Mouse (Mus musculus) CH12.LX (cell line): Measurements from ENCODE around the gene Cercam. TPM values are rescaled to one million over a fixed set of nuclear protein-coding genes. Genes with fewer than 3 reads are reported as not detected.

Source experiments
- DNase-seq: peaks from one replicate; pipeline ENCODE4 v3.0.0-alpha.2; 2013; ENCODE audit errors: extremely low read depth
- H3K27ac ChIP-seq: 2 replicates; pipeline ENCODE4 v1.5.1; 2012; ENCODE audit warnings: low read depth, mild to moderate bottlenecking, control low read depth, moderate library complexity; ENCODE audit not compliant: insufficient read depth
- H3K27me3 ChIP-seq: replicated peaks from 2 replicates; pipeline ENCODE3; 2012; ENCODE audit warnings: inconsistent platforms
- H3K36me3 ChIP-seq, 2 experiments: replicated peaks in 1 of 2; 2 replicates each; pipeline versions ENCODE3 to v1.6.1; 2012; ENCODE audit warnings: inconsistent platforms in 1 of 2, low read length in 1 of 2, mild to moderate bottlenecking in 1 of 2, mixed read lengths in 1 of 2, moderate library complexity in 1 of 2; ENCODE audit not compliant: control insufficient read depth in 1 of 2, insufficient read depth in 1 of 2
- H3K4me1 ChIP-seq, 2 experiments: 2 replicates each; pipeline ENCODE4 v1.6.1; 2012; ENCODE audit warnings: inconsistent platforms in 1 of 2, moderate library complexity in 1 of 2; ENCODE audit not compliant: insufficient read depth in 2 of 2, control insufficient read depth in 1 of 2
- H3K4me2 ChIP-seq: 2 replicates; pipeline ENCODE4 v1.6.1; 2012; ENCODE audit warnings: low read depth, mild to moderate bottlenecking, control low read depth; ENCODE audit not compliant: poor library complexity, insufficient read depth, severe bottlenecking
- H3K4me3 ChIP-seq, 3 experiments: fragments of 150-350 bp in 1 of 3; sonication (generic) in 1 of 3; replicated peaks in 1 of 3; 2 replicates each; pipeline versions ENCODE3 to v1.5.1; 2011 to 2012; ENCODE audit warnings: low read depth in 2 of 3, low read length in 2 of 3, mild to moderate bottlenecking in 2 of 3, moderate library complexity in 2 of 3, control low read depth in 1 of 3, improper control_type of control experiment in 1 of 3, inconsistent platforms in 1 of 3, mixed read lengths in 1 of 3; ENCODE audit not compliant: poor library complexity in 1 of 3
- H3K79me2 ChIP-seq: replicated peaks from 2 replicates; pipeline ENCODE4 v1.6.1; 2012; ENCODE audit warnings: mild to moderate bottlenecking, moderate library complexity; ENCODE audit not compliant: control insufficient read depth, poor library complexity, insufficient read depth, severe bottlenecking; ENCODE audit errors: extremely low read depth
- H3K9ac ChIP-seq: 2 replicates; pipeline ENCODE4 v1.6.1; 2012; ENCODE audit warnings: low read depth, mild to moderate bottlenecking, control low read depth, moderate library complexity; ENCODE audit not compliant: insufficient read depth
- H3K9me3 ChIP-seq: replicated peaks from 2 replicates; pipeline ENCODE3; 2012; ENCODE audit warnings: low read length, inconsistent platforms, mixed read lengths
- BHLHE40 ChIP-seq: IDR thresholded peaks from 2 replicates; pipeline ENCODE4 v1.6.1; 2011; ENCODE audit warnings: mild to moderate bottlenecking, low read depth, low read length, improper control_type of control experiment
- CHD1 ChIP-seq: IDR thresholded peaks from 2 replicates; pipeline ENCODE4 v1.6.1; 2012; ENCODE audit warnings: low read depth, low read length, improper control_type of control experiment, inconsistent platforms
- ELF1 ChIP-seq: IDR thresholded peaks from 2 replicates; pipeline ENCODE4 v1.6.1; 2014; ENCODE audit warnings: low read depth, mild to moderate bottlenecking, inconsistent platforms, low read length, improper control_type of control experiment
- EP300 ChIP-seq: IDR thresholded peaks from 2 replicates; pipeline ENCODE4 v1.6.1; 2011; ENCODE audit warnings: low read length, improper control_type of control experiment
- ETS1 ChIP-seq: conservative IDR thresholded peaks from 2 replicates; pipeline ENCODE4 v1.6.1; 2012; ENCODE audit warnings: low read depth, mild to moderate bottlenecking, inconsistent platforms, low read length, improper control_type of control experiment, moderate library complexity
- HCFC1 ChIP-seq: IDR thresholded peaks from 2 replicates; pipeline ENCODE4 v1.6.1; 2012; ENCODE audit warnings: low read depth, mild to moderate bottlenecking, inconsistent platforms, low read length, improper control_type of control experiment
- IRF4 ChIP-seq: IDR thresholded peaks from 2 replicates; pipeline ENCODE4 v1.6.1; 2014; ENCODE audit warnings: low read depth, mild to moderate bottlenecking, inconsistent platforms, low read length, improper control_type of control experiment
- JUN ChIP-seq: IDR thresholded peaks from 2 replicates; pipeline ENCODE4 v1.6.1; 2011; ENCODE audit warnings: low read depth, mild to moderate bottlenecking, low read length, improper control_type of control experiment, moderate library complexity; ENCODE audit not compliant: insufficient read depth
- JUND ChIP-seq: conservative IDR thresholded peaks from 2 replicates; pipeline ENCODE4 v1.6.1; 2011; ENCODE audit warnings: low read depth, low read length, improper control_type of control experiment
- KAT2A ChIP-seq: IDR thresholded peaks from 2 replicates; pipeline ENCODE4 v1.6.1; 2012; ENCODE audit warnings: low read length, improper control_type of control experiment, inconsistent platforms; ENCODE audit not compliant: insufficient replicate concordance
- MAZ ChIP-seq: IDR thresholded peaks from 2 replicates; pipeline ENCODE4 v1.6.1; 2012; ENCODE audit warnings: low read depth, mild to moderate bottlenecking, inconsistent platforms, low read length, improper control_type of control experiment, moderate library complexity
- MEF2A ChIP-seq: IDR thresholded peaks from 2 replicates; pipeline ENCODE4 v1.6.1; 2014; ENCODE audit warnings: low read depth, mild to moderate bottlenecking, inconsistent platforms, low read length, improper control_type of control experiment, borderline replicate concordance
- MXI1 ChIP-seq: IDR thresholded peaks from 2 replicates; pipeline ENCODE4 v1.6.1; 2011; ENCODE audit warnings: mild to moderate bottlenecking, low read depth, low read length, improper control_type of control experiment
- MYC ChIP-seq: IDR thresholded peaks from 2 replicates; pipeline ENCODE4 v1.6.1; 2011; ENCODE audit warnings: low read depth, mild to moderate bottlenecking, improper control_type of control experiment, low read length
- NELFE ChIP-seq: IDR thresholded peaks from 2 replicates; pipeline ENCODE4 v1.6.1; 2011; ENCODE audit warnings: low read depth, low read length, improper control_type of control experiment
- NRF1 ChIP-seq: IDR thresholded peaks from 2 replicates; pipeline ENCODE4 v1.6.1; 2014; ENCODE audit warnings: low read depth, mild to moderate bottlenecking, inconsistent platforms, low read length, improper control_type of control experiment, moderate library complexity
- POLR2A ChIP-seq: IDR thresholded peaks from 2 replicates; pipeline ENCODE4 v1.6.1; 2011; ENCODE audit warnings: low read depth, mild to moderate bottlenecking, improper control_type of control experiment, low read length
- POLR2AphosphoS2 ChIP-seq: IDR thresholded peaks from 2 replicates; pipeline ENCODE4 v1.6.1; 2011; ENCODE audit warnings: low read depth, low read length, improper control_type of control experiment
- RAD21 ChIP-seq: IDR thresholded peaks from 2 replicates; pipeline ENCODE4 v1.6.1; 2011; ENCODE audit warnings: low read depth, mild to moderate bottlenecking, low read length, improper control_type of control experiment, moderate library complexity
- RCOR1 ChIP-seq: conservative IDR thresholded peaks from 2 replicates; pipeline ENCODE4 v1.6.1; 2012; ENCODE audit warnings: low read depth, mild to moderate bottlenecking, inconsistent platforms, low read length, improper control_type of control experiment
- SIN3A ChIP-seq: IDR thresholded peaks from 2 replicates; pipeline ENCODE4 v1.6.1; 2012; ENCODE audit warnings: low read length, improper control_type of control experiment, inconsistent platforms
- SMC3 ChIP-seq: IDR thresholded peaks from 2 replicates; pipeline ENCODE4 v1.6.1; 2011; ENCODE audit warnings: low read depth, low read length, improper control_type of control experiment
- UBTF ChIP-seq: IDR thresholded peaks from 2 replicates; pipeline ENCODE4 v1.6.1; 2012; ENCODE audit warnings: low read depth, mild to moderate bottlenecking, inconsistent platforms, low read length, improper control_type of control experiment, moderate library complexity
- USF2 ChIP-seq: conservative IDR thresholded peaks from 2 replicates; pipeline ENCODE4 v1.6.1; 2011; ENCODE audit warnings: low read depth, low read length, improper control_type of control experiment
- ZKSCAN1 ChIP-seq: IDR thresholded peaks from 2 replicates; pipeline ENCODE4 v1.6.1; 2012; ENCODE audit warnings: low read depth, inconsistent platforms, low read length, improper control_type of control experiment, borderline replicate concordance
- ZMIZ1 ChIP-seq: IDR thresholded peaks from 2 replicates; pipeline ENCODE4 v1.6.1; 2012; ENCODE audit warnings: low read depth, mild to moderate bottlenecking, inconsistent platforms, low read length, improper control_type of control experiment
- ZNF384 ChIP-seq: IDR thresholded peaks from 2 replicates; pipeline ENCODE4 v1.6.1; 2012; ENCODE audit warnings: low read depth, low read length, improper control_type of control experiment, inconsistent platforms
- dilution Hi-C: fragments of 300-500 bp; cut with MboI; formaldehyde crosslinking; loops from 2 replicates; pipeline ENCODE4 v1.14.3; 2020; ENCODE audit warnings: low sequenced_read_pairs; ENCODE audit not compliant: extremely low pct_unique_long_range_greater_than_20kb, extremely low pct_ligation_motif_present
- in situ Hi-C: fragments of 300-500 bp; cut with MboI; formaldehyde crosslinking; loops from 3 replicates; pipeline ENCODE4 v1.14.3; 2019; ENCODE audit warnings: low sequenced_read_pairs, low pct_ligation_motif_present, low pct_unique_long_range_greater_than_20kb, mixed read lengths
- polyA plus RNA-seq: library from polyadenylated mRNA; unstranded; fragments of >175 nt; gene quantifications from 2 replicates; pipeline ENCODE4 v1.2.1, GENCODE M21; 2012; ENCODE audit warnings: low read depth; ENCODE audit not compliant: insufficient read length
- total RNA-seq, 2 experiments: library from RNA; depleted of rRNA; stranded (reverse); fragments of 300-350 nt in 1 of 2; fragments of >200 nt in 1 of 2; gene quantifications; 2 replicates each; pipeline ENCODE4 v1.2.3; 2012 to 2014

Gene Cercam
- total and polyA plus RNA-seq, 3 experiments, result 3.0 to 6.1 (median 3.7) TPM

DNA sequence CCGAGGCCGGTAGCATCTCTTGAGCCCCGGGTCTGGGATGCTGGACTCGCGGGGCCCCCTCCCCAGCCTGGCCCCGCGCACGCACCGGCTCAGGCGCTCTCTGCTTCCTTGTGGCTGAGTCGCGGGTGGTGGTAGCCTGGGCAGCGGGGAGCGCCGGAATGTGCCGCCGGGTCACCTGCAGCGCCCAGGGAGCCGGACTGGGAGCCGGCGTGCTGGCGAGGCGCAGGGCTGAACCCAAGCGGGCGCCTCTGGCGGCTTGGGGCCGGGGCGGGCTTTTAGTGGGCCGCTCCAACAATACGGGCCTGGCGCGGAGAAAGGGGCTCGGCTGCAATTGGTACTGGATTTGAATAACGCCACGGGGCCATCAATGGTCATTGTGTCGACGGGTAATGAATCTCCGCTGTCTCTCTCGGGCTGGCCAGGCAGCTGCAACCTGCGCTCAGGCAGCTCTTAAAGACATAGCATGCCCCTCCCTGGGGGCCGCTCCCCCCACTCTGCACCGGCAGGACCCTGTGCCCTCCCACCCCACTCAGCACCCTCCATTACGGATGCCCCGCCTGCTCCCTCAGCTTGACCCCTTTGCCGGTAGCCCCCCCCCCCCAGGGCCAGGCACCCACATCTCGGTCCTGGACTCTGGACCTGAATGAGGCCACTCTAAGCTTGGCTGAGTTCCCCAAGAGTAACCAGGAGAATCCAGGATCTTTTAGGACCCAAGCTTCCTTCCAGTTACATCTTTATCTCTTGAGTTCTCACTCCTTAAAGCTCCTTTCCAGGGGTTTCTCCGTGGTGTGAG is 22.7 kb upstream of the Cercam start:
- H3K27ac ChIP-seq, result no peak overlapping the region
- 0 out of 4 replicates have a peak, but pooled peaks cover 3% of the 10 kb centered on the region in 2 experiments for H3K4me1 ChIP-seq
- H3K9ac ChIP-seq, result no peak overlapping the region
- TF ChIP-seq USF2 (no peak), POLR2AphosphoS2 (no peak), MEF2A (no peak), POLR2A (no peak), ZNF384 (no peak), NELFE (no peak), UBTF (no peak), SIN3A (no peak), EP300 (no peak), RCOR1 (no peak), IRF4 (no peak), JUND (no peak), ZMIZ1 (no peak), RAD21 (no peak), ETS1 (no peak), KAT2A (no peak)
- TF ChIP-seq, all 38 proteins: peak for 0
- H3K4me2 ChIP-seq, result no peak overlapping the region
- no peak for DNase-seq
- in situ Hi-C loops, result no loop called here
- H3K27me3 ChIP-seq, result no peaks in the 10 kb centered on the region
- no peaks in the 10 kb centered on the region for H3K9me3 ChIP-seq
- no peaks in the 10 kb centered on the region for H3K79me2 ChIP-seq
- no peak overlapping the region for H3K4me3 ChIP-seq
- dilution Hi-C loops, result no loop called here
- H3K36me3 ChIP-seq, result peaks cover 43 to 74% of the 10 kb centered on the region in 2 experiments

DNA sequence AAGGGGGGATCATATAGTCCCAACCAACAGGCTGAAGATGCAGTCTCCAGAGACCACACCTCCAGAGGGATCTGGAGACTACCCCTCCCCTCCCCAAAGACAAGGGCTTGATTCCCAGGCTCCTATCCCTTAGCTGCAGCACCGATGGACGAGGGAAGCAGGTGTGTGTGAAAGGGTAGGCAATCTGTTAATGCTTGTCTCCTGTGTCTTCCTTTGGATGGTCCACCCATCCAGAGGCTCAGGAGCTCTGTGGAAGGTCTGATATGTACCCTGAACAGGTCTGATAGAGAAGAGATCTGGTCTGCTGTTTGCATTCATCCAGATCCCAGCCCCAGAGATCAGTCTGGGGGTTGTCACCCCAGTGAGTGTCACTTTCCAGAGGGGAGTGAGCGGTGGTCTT is 22.1 kb upstream of the Cercam start:
- Histone ChIP-seq H3K4me3 (no peak overlapping the region), H3K4me2 (no peak overlapping the region), H3K9me3 (no peaks in the 10 kb centered on the region), H3K27ac (no peak overlapping the region), H3K79me2 (no peaks in the 10 kb centered on the region), H3K9ac (no peak overlapping the region), H3K27me3 (no peaks in the 10 kb centered on the region), H3K36me3 (peaks cover 38 to 67% of the 10 kb centered on the region in 2 experiments), H3K4me1 (peaks cover 3% of the 10 kb centered on the region in 2 experiments; a peak in 1 of 4 replicates)
- in situ Hi-C loops, result no loop called here
- TF ChIP-seq SIN3A, result no peak
- no peak for TF ChIP-seq JUND
- TF ChIP-seq SMC3, result no peak
- TF ChIP-seq RAD21, result no peak
- no peak for TF ChIP-seq MAZ
- no peak for TF ChIP-seq UBTF
- TF ChIP-seq NRF1, result no peak
- TF ChIP-seq JUN, result no peak
- TF ChIP-seq HCFC1, result no peak
- no peak for TF ChIP-seq CHD1
- TF ChIP-seq POLR2AphosphoS2, result no peak
- no peak for TF ChIP-seq MXI1
- no peak for TF ChIP-seq MYC
- TF ChIP-seq BHLHE40, result no peak
- no peak for TF ChIP-seq ZKSCAN1
- no peak for TF ChIP-seq ELF1
- dilution Hi-C loops, result no loop called here
- DNase-seq, result no peak
